Mouse (Mus musculus) limb, embryonic 12.5 days (tissue): Measurements from ENCODE around the gene Nlrc5. TPM values are rescaled to one million over a fixed set of nuclear protein-coding genes. Genes with fewer than 3 reads are reported as not detected.

Source experiments
- ATAC-seq: fragments of 200-750 bp; cut with Nextera tagmentation; 2 replicates; pipeline ENCODE4 v1.8.0; 2017; ENCODE audit warnings: low read depth, moderate TSS enrichment; ENCODE audit not compliant: insufficient number of reproducible peaks, insufficient read depth, low FRiP score, low TSS enrichment
- H3K27ac ChIP-seq: fragments of 300-500 bp; sonication (generic); 2 replicates; pipeline ENCODE4 v1.5.1; 2016; ENCODE audit warnings: mild to moderate bottlenecking, moderate library complexity
- H3K27me3 ChIP-seq: fragments of 300-500 bp; sonication (generic); 2 replicates; pipeline ENCODE4 v1.6.1; 2016; ENCODE audit warnings: mild to moderate bottlenecking, moderate library complexity
- H3K36me3 ChIP-seq: fragments of 300-500 bp; sonication (generic); 2 replicates; pipeline ENCODE4 v1.6.1; 2016; ENCODE audit warnings: mild to moderate bottlenecking, moderate library complexity
- H3K4me1 ChIP-seq: fragments of 300-500 bp; sonication (generic); replicated peaks from 2 replicates; pipeline ENCODE4 v1.6.1; 2016
- H3K4me2 ChIP-seq: fragments of 300-500 bp; sonication (generic); 2 replicates; pipeline ENCODE4 v1.6.1; 2016; ENCODE audit warnings: mild to moderate bottlenecking, moderate library complexity
- H3K4me3 ChIP-seq: fragments of 300-500 bp; sonication (generic); replicated peaks from 2 replicates; pipeline ENCODE4 v1.5.1; 2016; ENCODE audit warnings: mild to moderate bottlenecking
- H3K9ac ChIP-seq: fragments of 300-500 bp; sonication (generic); replicated peaks from 2 replicates; pipeline ENCODE4 v1.6.1; 2016; ENCODE audit warnings: mild to moderate bottlenecking, moderate library complexity
- H3K9me3 ChIP-seq: fragments of 300-500 bp; sonication (generic); 2 replicates; pipeline ENCODE4 v1.6.1; 2016; ENCODE audit warnings: mild to moderate bottlenecking, moderate library complexity
- WGBS: fragments of 180-500 bp; shearing (Covaris S2); methylation state at CpG from one replicate; pipeline ENCODE4 v1.1.7; 2016; 5-methylcytosine and 5-hydroxymethylcytosine counted together
- polyA plus RNA-seq: library from polyadenylated mRNA; unstranded; fragments of >200 nt; fragmentation: Nextera tagmentation; extraction: Ambion mirVana; gene quantifications from 2 replicates; pipeline ENCODE4 v1.2.1, GENCODE M21; 2016

Nlrc5 gene
- polyA plus RNA-seq, 1 experiment from 2014 or later: 0.09 TPM

- Histone ChIP-seq H3K27ac (no peak overlapping the region), H3K27me3 (no peaks in the 10 kb centered on the region), H3K4me3 (no peak overlapping the region), H3K9me3 (no peaks in the 10 kb centered on the region), H3K4me1 (no peaks in the 10 kb centered on the region), H3K36me3 (no peaks in the 10 kb centered on the region), H3K9ac (no peak overlapping the region), H3K4me2 (no peak overlapping the region)
- WGBS: 84% methylated on average over 1 of the region's 1 CpGs
- ATAC-seq: no peak
Observed at GRCm38 (mm10) chr8:94471281-94471680, 37.1 kb downstream of the Nlrc5 start.

- H3K9ac ChIP-seq: no peak overlapping the region
- 84% methylated on average over 8 of the region's 8 CpGs for WGBS
- no peaks in the 10 kb centered on the region for H3K9me3 ChIP-seq
- H3K4me1 ChIP-seq: no peaks in the 10 kb centered on the region
- no peak for ATAC-seq
- H3K4me2 ChIP-seq: no peak overlapping the region
- no peak overlapping the region for H3K4me3 ChIP-seq
- no peaks in the 10 kb centered on the region for H3K36me3 ChIP-seq
- no peaks in the 10 kb centered on the region for H3K27me3 ChIP-seq
- no peak overlapping the region for H3K27ac ChIP-seq
Observed at GRCm38 (mm10) chr8:94472741-94473140, 38.6 kb downstream of the Nlrc5 start.

GRCm38 (mm10) chr8:94473431-94473830, 39.3 kb downstream of the Nlrc5 start:
- WGBS: 81% methylated on average over 21 of the region's 21 CpGs
- Histone ChIP-seq H3K4me2 (no peak overlapping the region), H3K9ac (no peak overlapping the region), H3K4me1 (no peaks in the 10 kb centered on the region), H3K4me3 (no peak overlapping the region), H3K36me3 (no peaks in the 10 kb centered on the region), H3K27me3 (no peaks in the 10 kb centered on the region), H3K9me3 (no peaks in the 10 kb centered on the region), H3K27ac (no peak overlapping the region)
- no peak for ATAC-seq

- Histone ChIP-seq H3K4me1 (no peaks in the 10 kb centered on the region), H3K27me3 (0 out of 2 replicates have a peak, but pooled peaks cover 6% of the 10 kb centered on the region), H3K27ac (no peak overlapping the region), H3K36me3 (no peaks in the 10 kb centered on the region), H3K9me3 (no peaks in the 10 kb centered on the region), H3K9ac (no peak overlapping the region), H3K4me2 (no peak overlapping the region), H3K4me3 (no peak overlapping the region)
- WGBS: 78% methylated on average over 8 of the region's 8 CpGs
- ATAC-seq: no peak
Observed at GRCm38 (mm10) chr8:94475786-94476185, 41.6 kb downstream of the Nlrc5 start.

GRCm38 (mm10) chr8:94476846-94477245, 42.7 kb downstream of the Nlrc5 start:
- no peak overlapping the region for H3K4me3 ChIP-seq
- 80% methylated on average over 7 of the region's 7 CpGs for WGBS
- 0 out of 2 replicates have a peak, but pooled peaks cover 6% of the 10 kb centered on the region for H3K27me3 ChIP-seq
- no peak overlapping the region for H3K9ac ChIP-seq
- H3K36me3 ChIP-seq: no peaks in the 10 kb centered on the region
- H3K9me3 ChIP-seq: no peaks in the 10 kb centered on the region
- H3K27ac ChIP-seq: no peak overlapping the region
- ATAC-seq: no peak
- H3K4me2 ChIP-seq: no peak overlapping the region
- no peaks in the 10 kb centered on the region for H3K4me1 ChIP-seq

- Histone ChIP-seq H3K9me3 (no peaks in the 10 kb centered on the region), H3K36me3 (no peaks in the 10 kb centered on the region), H3K4me1 (no peaks in the 10 kb centered on the region), H3K4me2 (no peak overlapping the region), H3K27ac (no peak overlapping the region), H3K9ac (no peak overlapping the region), H3K27me3 (0 out of 2 replicates have a peak, but pooled peaks cover 6% of the 10 kb centered on the region), H3K4me3 (no peak overlapping the region)
- 10% methylated on average over 6 of the region's 6 CpGs for WGBS
- ATAC-seq: no peak
Observed at GRCm38 (mm10) chr8:94482051-94482450, 47.9 kb downstream of the Nlrc5 start.

- no peaks in the 10 kb centered on the region for H3K4me1 ChIP-seq
- no peak overlapping the region for H3K27ac ChIP-seq
- H3K4me2 ChIP-seq: no peak overlapping the region
- no peaks in the 10 kb centered on the region for H3K36me3 ChIP-seq
- H3K9me3 ChIP-seq: no peaks in the 10 kb centered on the region
- H3K4me3 ChIP-seq: no peak overlapping the region
- H3K9ac ChIP-seq: no peak overlapping the region
- H3K27me3 ChIP-seq: no peaks in the 10 kb centered on the region
- 65% methylated on average over 3 of the region's 3 CpGs for WGBS
- ATAC-seq: no peak
Observed at GRCm38 (mm10) chr8:94485288-94485687, 51.1 kb downstream of the Nlrc5 start.

GRCm38 (mm10) chr8:94485882-94486281, 51.7 kb downstream of the Nlrc5 start:
- Histone ChIP-seq H3K27me3 (no peaks in the 10 kb centered on the region), H3K9ac (no peak overlapping the region), H3K36me3 (no peaks in the 10 kb centered on the region), H3K27ac (no peak overlapping the region), H3K4me3 (no peak overlapping the region), H3K4me1 (no peaks in the 10 kb centered on the region), H3K4me2 (no peak overlapping the region), H3K9me3 (no peaks in the 10 kb centered on the region)
- WGBS: 34% methylated on average over 2 of the region's 2 CpGs
- no peak for ATAC-seq

- Histone ChIP-seq H3K9me3 (no peaks in the 10 kb centered on the region), H3K4me2 (no peak overlapping the region), H3K9ac (no peak overlapping the region), H3K27me3 (no peaks in the 10 kb centered on the region), H3K36me3 (no peaks in the 10 kb centered on the region), H3K4me3 (no peak overlapping the region), H3K27ac (no peak overlapping the region), H3K4me1 (no peaks in the 10 kb centered on the region)
- no peak for ATAC-seq
- WGBS: 68% methylated on average over 2 of the region's 2 CpGs
Observed at GRCm38 (mm10) chr8:94488016-94488415, 53.9 kb downstream of the Nlrc5 start.

- no peaks in the 10 kb centered on the region for H3K36me3 ChIP-seq
- 67% methylated on average over 4 of the region's 4 CpGs for WGBS
Observed at GRCm38 (mm10) chr8:94489809-94490483, 55.8 kb downstream of the Nlrc5 start.

GRCm38 (mm10) chr8:94492021-94492681, 58.0 kb downstream of the Nlrc5 start:
- Histone ChIP-seq H3K4me3 (peak overlapping the region; percentile 9), H3K4me2 (peak overlapping the region; percentile 49), H3K9me3 (no peaks in the 10 kb centered on the region), H3K9ac (0 out of 2 replicates have a peak overlapping the region, but pooled peaks have one; percentile 8), H3K27me3 (no peaks in the 10 kb centered on the region), H3K36me3 (no peaks in the 10 kb centered on the region), H3K4me1 (no peaks in the 10 kb centered on the region), H3K27ac (no peak overlapping the region)
- WGBS: 7% methylated on average over 15 of the region's 15 CpGs
- ATAC-seq: peak; percentile 77; the same call in 1 of the 2 replicates

More at GRCm38 (mm10) chr8:94489809-94490483, 55.8 kb downstream of the Nlrc5 start:
- no peaks in the 10 kb centered on the region for H3K4me1 ChIP-seq
- H3K9me3 ChIP-seq: no peaks in the 10 kb centered on the region
- no peak overlapping the region for H3K4me2 ChIP-seq
- H3K9ac ChIP-seq: no peak overlapping the region
- H3K4me3 ChIP-seq: no peak overlapping the region
- no peaks in the 10 kb centered on the region for H3K27me3 ChIP-seq
- no peak overlapping the region for H3K27ac ChIP-seq
- ATAC-seq: no peak
